Mouse (Mus musculus) left cerebral cortex, adult 18-20 months (tissue): ENCODE measurements around the gene Hmcn1. TPM values are rescaled to one million over a fixed set of nuclear protein-coding genes. Genes with fewer than 3 reads are reported as not detected.
A peak's percentile ranks its signal among the peaks of the same experiment; 100 is the strongest.

Source experiments
- DNase-seq, 2 experiments: peaks; one replicate each; pipeline ENCODE4 v3.0.0; 2021 to 2022; ENCODE audit warnings: low spot score in 2 of 2, mixed read lengths in 1 of 2
- total RNA-seq, 2 experiments: library from RNA; stranded (reverse); gene quantifications; 2 replicates each; pipeline ENCODE4 v1.2.3; 2021

The Hmcn1 gene
- total RNA-seq, 2 experiments from 2014 or later, result 1.6 to 2.8 TPM

GRCm38 (mm10) chr1:150994612-150995011 lies 1.4 kb upstream of the Hmcn1 start:
- DNase-seq, result no peak

GRCm38 (mm10) chr1:150992711-150993161 lies 499 bp downstream of the Hmcn1 start:
- DNase-seq, result no peak

GRCm38 (mm10) chr1:150991745-150992554 lies 1.3 kb downstream of the Hmcn1 start:
- no peak for DNase-seq

- DNase-seq, result no peak
These were observed 8.3 kb downstream of the Hmcn1 start for GRCm38 (mm10) chr1:150984888-150985287.

GRCm38 (mm10) chr1:150984092-150984503 lies 9.1 kb downstream of the Hmcn1 start:
- DNase-seq, result no peak

- DNase-seq, result no peak
These were observed 14.6 kb downstream of the Hmcn1 start for GRCm38 (mm10) chr1:150978651-150979050.

GRCm38 (mm10) chr1:150976263-150976662 lies 17.0 kb downstream of the Hmcn1 start:
- no peak for DNase-seq

- no peak for DNase-seq
These were observed 33.7 kb downstream of the Hmcn1 start for GRCm38 (mm10) chr1:150959486-150960074.

GRCm38 (mm10) chr1:150951004-150951403 lies 42.2 kb downstream of the Hmcn1 start:
- DNase-seq, result no peak

- DNase-seq, result no peak
These were observed 43.2 kb downstream of the Hmcn1 start for GRCm38 (mm10) chr1:150950046-150950445.

GRCm38 (mm10) chr1:150948911-150949310 lies 44.3 kb downstream of the Hmcn1 start:
- DNase-seq, result no peak

GRCm38 (mm10) chr1:150943601-150944000 lies 49.6 kb downstream of the Hmcn1 start:
- no peak for DNase-seq

- no peak for DNase-seq
These were observed 51.1 kb downstream of the Hmcn1 start for GRCm38 (mm10) chr1:150942143-150942542.

- DNase-seq, result no peak
These were observed 56.4 kb downstream of the Hmcn1 start for GRCm38 (mm10) chr1:150936821-150937220.

- peak; percentile 16 to 39 for DNase-seq
These were observed 59.6 kb downstream of the Hmcn1 start for GRCm38 (mm10) chr1:150933616-150934015.

- DNase-seq, result no peak
These were observed 72.4 kb downstream of the Hmcn1 start for GRCm38 (mm10) chr1:150920860-150921259.

- peak; percentile 52 to 69 for DNase-seq
These were observed 73.0 kb downstream of the Hmcn1 start for GRCm38 (mm10) chr1:150920276-150920675.

- DNase-seq, result no peak
These were observed 78.3 kb downstream of the Hmcn1 start for GRCm38 (mm10) chr1:150914936-150915335.

GRCm38 (mm10) chr1:150913586-150914136 lies 79.6 kb downstream of the Hmcn1 start:
- DNase-seq, result no peak

- no peak for DNase-seq
These were observed 83.6 kb downstream of the Hmcn1 start for GRCm38 (mm10) chr1:150909642-150910041.

- no peak for DNase-seq
These were observed 99.5 kb downstream of the Hmcn1 start for GRCm38 (mm10) chr1:150893677-150894188.

- no peak for DNase-seq
These were observed 103.2 kb downstream of the Hmcn1 start for GRCm38 (mm10) chr1:150890017-150890416.
